Mouse (Mus musculus): Measurements from ENCODE around the gene Btg1.

DNA sequence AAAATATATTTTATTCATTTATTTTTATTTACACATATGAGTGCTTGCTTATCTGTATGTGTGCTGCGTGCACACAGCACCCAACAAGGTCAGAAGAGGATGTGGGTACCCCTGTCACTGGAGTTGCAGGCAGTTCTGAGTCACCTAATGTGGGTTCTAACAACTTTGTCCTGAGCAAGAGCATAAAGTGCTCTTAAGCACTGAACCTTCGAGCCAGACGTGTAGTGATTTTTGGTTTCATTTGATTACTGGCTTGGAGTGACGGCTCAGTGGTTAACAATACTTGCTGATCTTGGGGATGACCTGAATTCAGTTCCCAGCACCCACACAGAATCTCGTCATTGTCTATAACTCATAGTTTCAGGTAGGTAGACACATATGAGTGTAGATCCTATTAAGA is 17.2 kb upstream of the Btg1 start:
- no peak for TF ChIP-seq CTCF (IDR thresholded peaks at IDR 0.05; ENCODE audit: low read depth, low read length)
- no peak for TF ChIP-seq POLR2A (IDR thresholded peaks at IDR 0.05; ENCODE audit: insufficient read depth, low read length)

All from ES-Bruce4 (cell line).